Comparison of ENCODE assay signal across 22 mouse cellular contexts in genomic region chr7:79744051-79744450, GRCm38 (mm10). TPM values are rescaled to one million over a fixed set of nuclear protein-coding genes. Genes with fewer than 3 reads are reported as not detected.
"Had no signal": no experiment of that assay in that cellular context is flagged by ENCODE, and none has a peak within 500 bp of the region (broad histone marks: within the 10 kb centered on the region; RNA-seq: fewer than 3 reads in every experiment).

No protein-coding gene starts in this region.

- H3K27me3 ChIP-seq: liver, embryonic 15.5 days; lung, embryonic 15.5 days; midbrain, embryonic 13.5 days; midbrain, embryonic 15.5 days; neural tube, embryonic 12.5 days; stomach, embryonic 15.5 days had no signal

- H3K36me3 ChIP-seq: liver, embryonic 15.5 days; lung, embryonic 15.5 days; midbrain, embryonic 13.5 days; midbrain, embryonic 15.5 days; neural tube, embryonic 12.5 days; stomach, embryonic 15.5 days had no signal

- H3K4me3 ChIP-seq: lung, embryonic 15.5 days; neural tube, embryonic 12.5 days had no signal

- H3K27ac ChIP-seq: liver, embryonic 15.5 days; lung, embryonic 15.5 days; macrophage; midbrain, embryonic 13.5 days; midbrain, embryonic 15.5 days; neural tube, embryonic 12.5 days; stomach, embryonic 15.5 days; stomach, postnatal 0 days had no signal

- DNase-seq: liver, postnatal 0 days; lung, adult 2 months; lung, postnatal 14 days; lung, postnatal 36 days; right cerebral cortex, postnatal 14 days; thymus, adult 2 months; thymus, postnatal 25 days; thymus, postnatal 4 days had no signal

RNA-seq across cellular contexts. Expression of gene Wdr93, which starts 1.1 kb away (rescaled TPM):
- total RNA-seq: megakaryocyte progenitor cell, adult 5-6 weeks; monocyte, adult 5-6 weeks; neutrophil, adult 5-6 weeks had no signal
- polyA plus RNA-seq: spleen, adult 2 months had no signal

RNA-seq across cellular contexts. Expression of gene Pex11a, which starts 1.1 kb away (rescaled TPM):
- total RNA-seq: neutrophil, adult 5-6 weeks had no signal

RNA-seq across cellular contexts. Expression of gene Plin1, which starts 11.3 kb away (rescaled TPM):
- total RNA-seq: megakaryocyte progenitor cell, adult 5-6 weeks; monocyte, adult 5-6 weeks; neutrophil, adult 5-6 weeks had no signal
- polyA plus RNA-seq: liver, embryonic 15.5 days; liver, postnatal 0 days; lung, embryonic 15.5 days; macrophage; midbrain, embryonic 11.5 days; midbrain, embryonic 13.5 days; neural tube, embryonic 12.5 days; stomach, embryonic 15.5 days; stomach, postnatal 0 days had no signal

RNA-seq across cellular contexts. Expression of gene Kif7, which starts 28.5 kb away (rescaled TPM):
- total RNA-seq: monocyte, adult 5-6 weeks had no signal

RNA-seq across cellular contexts. Expression of gene Mesp1, which starts 49.5 kb away (rescaled TPM):
- total RNA-seq: megakaryocyte progenitor cell, adult 5-6 weeks; monocyte, adult 5-6 weeks; neutrophil, adult 5-6 weeks had no signal
- polyA plus RNA-seq: liver, embryonic 15.5 days; liver, postnatal 0 days; lung, embryonic 15.5 days; macrophage; midbrain, embryonic 11.5 days; midbrain, embryonic 13.5 days; midbrain, embryonic 15.5 days; neural tube, embryonic 12.5 days; neural tube, embryonic 14.5 days; spleen, adult 2 months; stomach, postnatal 0 days had no signal
